Mouse (Mus musculus) layer of hippocampus, adult 18-20 months (tissue): Measurements from ENCODE around the gene Foxo3. TPM values are rescaled to one million over a fixed set of nuclear protein-coding genes. Genes with fewer than 3 reads are reported as not detected.

Experiments used
- DNase-seq, 2 experiments: peaks; one replicate each; pipeline ENCODE4 v3.0.0; 2022; ENCODE audit warnings: low spot score in 2 of 2
- total RNA-seq, 2 experiments: library from RNA; stranded (reverse); gene quantifications; 2 replicates each; pipeline ENCODE4 v1.2.3; 2021

Foxo3 gene
- total RNA-seq, 2 experiments from 2014 or later, result 51.2 to 55.5 TPM

GRCm38 (mm10) chr10:42275871-42276501, 569 bp downstream of the Foxo3 start:
- no peak for DNase-seq

DNA sequence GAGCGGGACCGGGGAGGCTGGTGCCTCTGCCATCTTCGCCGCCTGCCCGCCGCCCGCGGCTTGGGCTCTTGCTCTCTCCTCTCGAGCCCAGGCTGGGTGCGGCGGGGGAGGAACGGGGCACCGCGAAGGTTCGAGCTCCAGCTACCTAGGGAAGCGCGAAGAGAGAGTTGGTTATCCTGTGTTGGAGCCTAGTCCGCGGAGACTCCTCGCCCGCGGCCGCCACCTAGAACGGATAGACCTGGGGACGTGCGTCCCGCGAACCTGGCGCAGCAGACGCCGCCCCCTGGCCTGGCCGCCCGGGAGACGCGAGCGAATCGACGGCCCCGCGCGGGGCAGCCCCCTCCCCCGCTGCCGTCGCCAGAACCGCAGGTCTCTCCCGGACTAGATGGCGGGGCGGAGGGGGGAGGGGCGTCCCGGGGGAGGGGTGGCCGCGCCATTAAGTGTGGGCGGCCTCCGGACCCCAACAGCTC, 1.1 kb downstream of the Foxo3 start:
- peak; percentile 18 to 45 for DNase-seq

DNA sequence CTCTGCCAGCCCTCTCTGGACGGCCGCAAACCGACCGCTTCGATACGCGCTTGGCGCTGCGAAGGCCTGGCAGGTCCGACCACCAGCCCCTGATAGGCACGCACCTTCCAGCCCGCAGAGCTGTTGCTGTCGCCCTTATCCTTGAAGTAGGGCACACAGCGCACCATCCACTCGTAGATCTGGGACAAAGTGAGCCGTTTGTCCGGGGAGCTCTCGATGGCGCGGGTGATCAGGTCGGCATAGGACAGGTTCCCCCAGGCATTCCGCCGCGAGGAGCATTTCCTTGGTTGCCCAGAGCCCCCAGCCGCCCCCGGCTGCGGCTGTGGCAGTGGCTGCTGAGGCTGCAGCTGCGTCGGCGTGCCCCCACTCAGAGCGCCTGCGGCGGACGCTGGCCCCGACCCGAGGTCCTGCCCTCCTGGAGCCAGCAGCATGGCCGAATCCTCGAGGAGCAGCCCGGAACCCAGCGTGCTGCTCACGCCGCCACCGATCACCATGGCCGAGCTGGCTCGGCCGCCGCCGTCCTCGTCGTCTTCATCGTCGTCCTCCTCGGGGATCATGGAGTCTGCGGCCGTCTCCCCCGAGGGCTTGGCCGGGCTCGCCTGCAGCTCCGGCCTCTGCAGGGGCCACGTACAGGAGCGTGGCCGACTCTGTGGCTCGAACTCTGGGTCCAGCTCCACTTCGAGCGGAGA, 1.7 kb downstream of the Foxo3 start:
- peak in 1 of 2 experiments; percentile 23 for DNase-seq

GRCm38 (mm10) chr10:42273760-42274691, 2.5 kb downstream of the Foxo3 start:
- DNase-seq, result peak in 1 of 2 experiments; percentile 47

GRCm38 (mm10) chr10:42273403-42273759, 3.2 kb downstream of the Foxo3 start:
- DNase-seq, result no peak

- DNase-seq, result no peak
Measured at GRCm38 (mm10) chr10:42271454-42272230, 4.9 kb downstream of the Foxo3 start.

DNA sequence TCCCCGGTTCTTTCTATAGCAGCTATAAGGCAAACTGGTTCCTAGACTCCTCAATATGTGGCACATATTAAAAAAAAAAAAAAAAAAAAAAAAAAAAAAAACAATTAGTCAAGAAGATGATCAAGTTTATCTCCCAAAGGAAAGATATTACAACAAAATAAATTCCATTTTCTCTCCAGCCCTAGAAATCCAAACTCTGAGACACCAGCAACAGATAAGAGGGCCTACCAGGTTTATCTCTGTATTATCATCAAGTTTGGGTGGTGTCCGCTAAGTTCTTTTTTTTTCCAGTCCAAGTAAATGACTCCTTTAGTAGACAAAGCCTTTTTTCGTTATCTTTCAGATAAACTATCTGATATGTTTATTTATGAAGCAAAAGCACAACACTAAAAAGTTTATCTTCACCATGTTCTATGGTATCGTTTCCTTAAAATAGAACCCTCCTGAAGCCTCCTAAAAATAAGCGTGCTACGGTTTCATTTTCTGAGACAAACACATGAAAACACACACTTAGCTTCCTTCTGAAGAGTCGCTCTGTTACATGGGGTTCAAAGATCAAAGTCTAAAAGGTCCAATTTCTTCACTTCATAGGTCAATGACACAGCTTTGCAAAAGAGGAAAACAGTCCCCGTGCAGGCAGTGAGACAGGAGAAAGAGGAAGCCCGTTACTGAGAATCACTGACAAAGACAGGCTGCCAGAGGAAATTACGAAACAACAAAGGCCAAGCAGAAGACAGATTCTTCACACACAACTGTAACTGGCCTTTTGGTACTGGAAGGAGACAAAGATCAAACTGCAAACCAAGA, 6.1 kb downstream of the Foxo3 start:
- DNase-seq, result no peak

- no peak for DNase-seq
Measured at GRCm38 (mm10) chr10:42269281-42270025, 7.1 kb downstream of the Foxo3 start.

GRCm38 (mm10) chr10:42267811-42268545, 8.6 kb downstream of the Foxo3 start:
- DNase-seq, result no peak

- DNase-seq, result no peak
Measured at GRCm38 (mm10) chr10:42265021-42265689, 11.4 kb downstream of the Foxo3 start.

DNA sequence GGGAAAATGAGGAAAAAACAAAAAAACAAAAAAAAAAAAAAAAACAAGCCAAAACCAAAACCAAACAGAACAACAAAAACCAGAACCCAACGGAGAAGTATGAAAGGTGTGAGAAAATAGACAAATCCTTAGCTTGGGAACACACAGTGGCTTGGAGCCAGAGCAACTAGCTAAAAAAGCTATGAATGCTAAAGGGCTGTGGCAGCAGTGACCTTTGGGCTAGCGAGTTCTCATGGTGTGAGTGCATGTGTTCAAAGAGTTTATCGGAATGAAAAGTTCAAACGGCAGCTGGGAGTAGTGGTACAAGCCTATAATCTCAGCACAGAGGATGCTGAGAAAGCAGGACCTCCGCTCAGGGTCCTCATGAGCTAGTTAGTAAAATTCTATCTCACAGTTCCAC, 12.4 kb downstream of the Foxo3 start:
- no peak for DNase-seq

DNA sequence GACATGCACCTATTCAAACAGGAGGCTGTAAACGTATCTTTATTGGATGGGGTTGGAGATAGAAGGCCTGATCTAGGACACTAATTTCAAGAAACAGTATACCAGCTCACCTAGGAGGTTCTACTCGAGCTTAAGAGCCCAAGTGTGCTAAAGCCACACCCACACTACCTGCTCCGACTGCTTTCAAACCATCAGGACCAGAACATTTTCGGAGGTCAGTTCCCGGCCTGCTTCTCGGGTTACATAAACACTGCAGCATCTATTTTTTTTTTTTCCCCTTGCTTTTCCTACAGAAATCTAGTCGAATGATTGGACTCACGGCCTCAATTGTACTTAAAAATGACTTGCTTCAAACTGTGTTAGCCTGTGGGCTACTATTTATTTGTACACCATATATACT, 12.9 kb downstream of the Foxo3 start:
- DNase-seq, result no peak

- no peak for DNase-seq
Measured at GRCm38 (mm10) chr10:42262061-42262460, 14.5 kb downstream of the Foxo3 start.

DNA sequence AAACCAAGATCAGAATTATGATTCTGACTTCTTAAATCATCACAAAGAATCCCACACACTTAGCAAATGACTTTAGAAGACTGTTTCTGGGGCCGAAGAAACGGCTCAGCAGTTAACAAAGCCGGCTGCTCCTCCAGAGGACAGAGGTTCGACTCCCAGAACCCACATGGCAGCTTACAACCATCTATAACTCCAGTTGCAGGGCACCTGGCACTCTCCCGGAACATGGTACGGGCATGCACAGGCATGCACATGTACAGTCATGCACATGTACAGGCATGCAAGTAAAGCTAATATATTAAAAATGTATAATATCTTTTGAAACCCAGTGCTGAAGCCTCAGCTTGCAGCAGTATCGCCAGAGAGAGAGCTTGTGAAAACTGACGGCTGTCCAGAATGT, 15.5 kb downstream of the Foxo3 start:
- no peak for DNase-seq

DNA sequence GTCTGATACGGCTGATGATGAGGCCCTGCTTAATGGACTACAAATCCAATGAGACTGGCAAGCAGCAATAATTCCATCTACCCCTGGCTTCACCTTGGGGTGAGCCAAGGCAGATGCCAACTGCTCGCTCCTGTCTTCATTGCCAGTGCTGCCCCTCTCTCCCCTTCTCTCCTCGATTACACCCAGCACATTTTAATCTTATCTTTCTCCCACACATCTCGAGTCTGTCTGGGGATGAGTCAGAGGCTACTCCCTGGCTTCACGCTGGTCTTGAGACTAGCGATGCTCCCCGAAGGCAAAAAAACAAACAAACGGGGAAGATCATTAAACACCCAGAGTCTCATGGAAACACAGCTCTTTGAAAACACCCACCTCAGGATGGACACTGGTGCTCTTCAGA, 16.0 kb downstream of the Foxo3 start:
- no peak for DNase-seq

DNA sequence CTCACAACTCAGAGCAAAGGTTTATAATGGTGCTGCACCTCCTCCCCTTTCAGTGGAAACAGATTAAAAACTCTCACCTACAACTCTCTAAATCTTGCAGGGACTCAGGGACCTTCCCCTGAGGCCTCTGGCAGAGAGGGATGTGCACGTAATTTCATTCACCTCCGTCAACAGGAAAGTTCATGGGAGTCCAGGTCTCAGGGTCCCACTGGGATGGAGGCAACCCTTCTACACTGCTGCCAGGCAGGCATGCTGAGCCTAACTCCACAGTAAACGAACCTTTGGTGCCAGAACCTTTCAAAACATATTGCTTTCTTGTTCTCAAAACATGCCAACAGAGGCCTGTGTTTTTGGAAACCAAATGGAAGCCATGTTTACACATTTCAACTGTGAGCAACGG, 17.0 kb downstream of the Foxo3 start:
- no peak for DNase-seq

DNA sequence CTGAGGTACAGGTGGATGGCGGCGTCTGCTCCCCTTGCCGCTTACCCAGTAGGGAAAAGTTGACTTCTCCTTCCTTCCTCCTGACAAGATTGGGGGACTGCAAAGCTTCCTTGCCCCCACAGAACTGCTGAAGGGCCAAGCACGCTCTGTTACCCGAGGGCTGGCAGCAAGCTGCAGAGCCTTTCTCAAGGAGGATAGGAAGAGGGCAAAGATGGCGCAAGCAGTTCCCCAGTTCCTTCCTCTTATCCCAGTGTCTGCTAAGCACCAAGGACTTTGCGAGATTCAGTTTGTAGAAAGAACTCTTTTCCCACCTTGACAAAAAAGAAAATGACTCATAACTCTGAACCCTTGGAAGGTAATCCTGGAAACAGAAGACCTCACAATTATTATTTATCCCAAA, 18.6 kb downstream of the Foxo3 start:
- DNase-seq, result no peak

- no peak for DNase-seq
Measured at GRCm38 (mm10) chr10:42254788-42255187, 21.8 kb downstream of the Foxo3 start.
